Mouse (Mus musculus) testis, adult 2 months (tissue): ENCODE results near the gene Cdk5r2. TPM values are rescaled to one million over a fixed set of nuclear protein-coding genes. Genes with fewer than 3 reads are reported as not detected.

Experiments
- H3K27ac ChIP-seq: fragments of 200-500 bp; 2 replicates; pipeline ENCODE4 v1.5.1; 2012; ENCODE audit warnings: low read depth, low read length; ENCODE audit not compliant: control insufficient read depth, insufficient read depth
- H3K27me3 ChIP-seq: fragments of 200-500 bp; 2 replicates; pipeline ENCODE4 v1.6.1; 2012; ENCODE audit warnings: mild to moderate bottlenecking, low read length, moderate library complexity; ENCODE audit not compliant: control insufficient read depth, insufficient read depth
- H3K36me3 ChIP-seq: fragments of 200-500 bp; 2 replicates; pipeline ENCODE4 v1.6.1; 2012; ENCODE audit warnings: mild to moderate bottlenecking, low read length; ENCODE audit not compliant: control insufficient read depth, insufficient read depth
- H3K4me1 ChIP-seq: fragments of 200-500 bp; 2 replicates; pipeline ENCODE4 v1.6.1; 2012; ENCODE audit warnings: low read length; ENCODE audit not compliant: control insufficient read depth, insufficient read depth
- H3K4me3 ChIP-seq: fragments of 200-500 bp; 2 replicates; pipeline ENCODE4 v1.5.1; 2012; ENCODE audit warnings: low read depth, mild to moderate bottlenecking, low read length, moderate library complexity, mixed read lengths; ENCODE audit not compliant: control insufficient read depth
- CTCF ChIP-seq: fragments of 200-500 bp; IDR thresholded peaks from 2 replicates; pipeline ENCODE4 v1.5.1; 2012; ENCODE audit warnings: low read depth, mild to moderate bottlenecking, inconsistent platforms, low read length, moderate library complexity; ENCODE audit not compliant: control insufficient read depth, insufficient read depth, insufficient replicate concordance
- POLR2A ChIP-seq: fragments of 200-500 bp; IDR thresholded peaks from 2 replicates; pipeline ENCODE4 v1.6.1; 2012; ENCODE audit warnings: low read depth, mild to moderate bottlenecking, inconsistent platforms, low read length, moderate library complexity; ENCODE audit not compliant: control insufficient read depth
- polyA plus RNA-seq: library from polyadenylated mRNA; depleted of rRNA; stranded (reverse); fragments of >200 nt; gene quantifications from 2 replicates; pipeline ENCODE4 v1.2.3, GENCODE M21; 2012; rRNA removed

Gene Cdk5r2
- polyA plus RNA-seq, 1 experiment = 0.07 TPM

GRCm38 (mm10) chr1:74902191-74902590 is 47.5 kb downstream of the Cdk5r2 start:
- H3K27me3 ChIP-seq = no peaks in the 10 kb centered on the region
- no peaks in the 10 kb centered on the region; the same call in 1 of the 2 replicates for H3K36me3 ChIP-seq
- no peak for TF ChIP-seq POLR2A
- TF ChIP-seq CTCF = no peak
- no peak overlapping the region for H3K27ac ChIP-seq
- no peak overlapping the region for H3K4me3 ChIP-seq
- H3K4me1 ChIP-seq = peaks cover 24% of the 10 kb centered on the region

Other genes starting within 250 kb of the Cdk5r2 start
- 67.6 and 77.9 TPM in 2 replicates for gene Ttll4, start 193.2 kb upstream of the Cdk5r2 start, polyA plus RNA-seq
- 6.3 and 9.0 TPM in 2 replicates for gene Cyp27a1, start 141.4 kb upstream of the Cdk5r2 start, polyA plus RNA-seq
- 0.44 and 0.53 TPM in 2 replicates for gene Prkag3, start 105.7 kb upstream of the Cdk5r2 start, polyA plus RNA-seq
- gene Wnt6, start 83.0 kb upstream of the Cdk5r2 start, polyA plus RNA-seq = 11.2 and 13.4 TPM in 2 replicates
- gene Wnt10a, start 63.4 kb upstream of the Cdk5r2 start, polyA plus RNA-seq = 0.16 and 0.23 TPM in 2 replicates
- 2.4 and 3.1 TPM in 2 replicates for gene Fev, start 30.5 kb downstream of the Cdk5r2 start, polyA plus RNA-seq
- 1.8 and 2.0 TPM in 2 replicates for gene Cryba2, start 38.2 kb downstream of the Cdk5r2 start, polyA plus RNA-seq
- gene Cfap65, start 80.7 kb downstream of the Cdk5r2 start, polyA plus RNA-seq = 204 and 212 TPM in 2 replicates
- gene Ihh, start 96.7 kb downstream of the Cdk5r2 start, polyA plus RNA-seq = 0.43 and 0.94 TPM in 2 replicates